Mouse (Mus musculus): Measurements from ENCODE around the gene Sytl1. TPM values are rescaled to one million over a fixed set of nuclear protein-coding genes. Genes with fewer than 3 reads are reported as not detected.

The Sytl1 gene
- polyA plus RNA-seq, 1 experiment from 2014 or later: 1.5 TPM

GRCm38 (mm10) chr4:133270929-133271328 is 8.0 kb upstream of the Sytl1 start:
- no peak overlapping the region for H3K9ac ChIP-seq (ENCODE audit: low read length)
- H3K4me1 ChIP-seq (replicated peaks; ENCODE audit: control insufficient read depth, insufficient read depth, low read length): 0 out of 2 replicates have a peak, but pooled peaks cover 2% of the 10 kb centered on the region
- ATAC-seq (replicated peaks; ENCODE audit: low FRiP score) (no peak), DNase-seq (ENCODE audit: low spot score) (no peak)
- no peaks in the 10 kb centered on the region for H3K9me3 ChIP-seq (ENCODE audit: control insufficient read depth, low read length)
- no peaks in the 10 kb centered on the region for H3K27me3 ChIP-seq (ENCODE audit: control insufficient read depth, insufficient read depth, low read length)
- WGBS: 88% methylated on average over 9 of the region's 9 CpGs
- no peak overlapping the region for H3K4me2 ChIP-seq (ENCODE audit: low read depth, low read length, severe bottlenecking)
- no peak overlapping the region for H3K27ac ChIP-seq (ENCODE audit: low read depth, low read length)
- no peak overlapping the region for H3K4me3 ChIP-seq (ENCODE audit: low read depth, low read length)
- peaks cover 6% of the 10 kb centered on the region; the same call in 1 of the 2 replicates for H3K36me3 ChIP-seq (ENCODE audit: control insufficient read depth, insufficient read depth, low read length)

- no peaks in the 10 kb centered on the region; the same call in 1 of the 2 replicates for H3K9me3 ChIP-seq (ENCODE audit: control insufficient read depth, low read length)
- peaks cover 8% of the 10 kb centered on the region; the same call in 1 of the 2 replicates for H3K36me3 ChIP-seq (ENCODE audit: control insufficient read depth, insufficient read depth, low read length)
- 93% methylated on average over 3 of the region's 3 CpGs for WGBS
- ATAC-seq (replicated peaks; ENCODE audit: low FRiP score) (no peak), DNase-seq (ENCODE audit: low spot score) (no peak)
- no peak overlapping the region for H3K4me3 ChIP-seq (ENCODE audit: low read depth, low read length)
- no peak overlapping the region for H3K27ac ChIP-seq (ENCODE audit: low read depth, low read length)
- H3K4me2 ChIP-seq (ENCODE audit: low read depth, low read length, severe bottlenecking): no peak overlapping the region
- no peaks in the 10 kb centered on the region for H3K27me3 ChIP-seq (ENCODE audit: control insufficient read depth, insufficient read depth, low read length)
- H3K4me1 ChIP-seq (replicated peaks; ENCODE audit: control insufficient read depth, insufficient read depth, low read length): no peaks in the 10 kb centered on the region
- no peak overlapping the region for H3K9ac ChIP-seq (ENCODE audit: low read length)
These were observed 6.7 kb upstream of the Sytl1 start for GRCm38 (mm10) chr4:133269596-133269995.

- ATAC-seq (replicated peaks; ENCODE audit: low FRiP score) (no peak), DNase-seq (ENCODE audit: low spot score) (no peak)
- 92% methylated on average over 3 of the region's 3 CpGs for WGBS
- H3K27ac ChIP-seq (ENCODE audit: low read depth, low read length): no peak overlapping the region
- peaks cover 12% of the 10 kb centered on the region; the same call in 1 of the 2 replicates for H3K36me3 ChIP-seq (ENCODE audit: control insufficient read depth, insufficient read depth, low read length)
- no peaks in the 10 kb centered on the region for H3K4me1 ChIP-seq (replicated peaks; ENCODE audit: control insufficient read depth, insufficient read depth, low read length)
- no peak overlapping the region for H3K4me3 ChIP-seq (ENCODE audit: low read depth, low read length)
- no peak overlapping the region for H3K4me2 ChIP-seq (ENCODE audit: low read depth, low read length, severe bottlenecking)
- H3K9ac ChIP-seq (ENCODE audit: low read length): no peak overlapping the region
- no peaks in the 10 kb centered on the region; the same call in 1 of the 2 replicates for H3K9me3 ChIP-seq (ENCODE audit: control insufficient read depth, low read length)
- H3K27me3 ChIP-seq (ENCODE audit: control insufficient read depth, insufficient read depth, low read length): no peaks in the 10 kb centered on the region
These were observed 6.0 kb upstream of the Sytl1 start for GRCm38 (mm10) chr4:133268931-133269330.

- no peak overlapping the region for H3K4me3 ChIP-seq (ENCODE audit: low read depth, low read length)
- 93% methylated on average over 12 of the region's 12 CpGs for WGBS
These were observed 3.5 kb upstream of the Sytl1 start for GRCm38 (mm10) chr4:133266248-133266880.

GRCm38 (mm10) chr4:133265759-133266158 is 2.8 kb upstream of the Sytl1 start:
- H3K9ac ChIP-seq (ENCODE audit: low read length): no peak overlapping the region
- H3K4me3 ChIP-seq (ENCODE audit: low read depth, low read length): no peak overlapping the region
- no peak overlapping the region for H3K4me2 ChIP-seq (ENCODE audit: low read depth, low read length, severe bottlenecking)
- peaks cover 12% of the 10 kb centered on the region; the same call in 1 of the 2 replicates for H3K36me3 ChIP-seq (ENCODE audit: control insufficient read depth, insufficient read depth, low read length)
- DNase-seq (ENCODE audit: low spot score) (no peak), ATAC-seq (replicated peaks; ENCODE audit: low FRiP score) (no peak)
- no peaks in the 10 kb centered on the region for H3K27me3 ChIP-seq (ENCODE audit: control insufficient read depth, insufficient read depth, low read length)
- WGBS: 95% methylated on average over 4 of the region's 4 CpGs
- H3K4me1 ChIP-seq (replicated peaks; ENCODE audit: control insufficient read depth, insufficient read depth, low read length): no peaks in the 10 kb centered on the region
- H3K9me3 ChIP-seq (ENCODE audit: control insufficient read depth, low read length): no peaks in the 10 kb centered on the region; the same call in 1 of the 2 replicates
- H3K27ac ChIP-seq (ENCODE audit: low read depth, low read length): no peak overlapping the region

More at GRCm38 (mm10) chr4:133266248-133266880, 3.5 kb upstream of the Sytl1 start:
- no peaks in the 10 kb centered on the region for H3K4me1 ChIP-seq (replicated peaks; ENCODE audit: control insufficient read depth, insufficient read depth, low read length)
- H3K9me3 ChIP-seq (ENCODE audit: control insufficient read depth, low read length): no peaks in the 10 kb centered on the region; the same call in 1 of the 2 replicates
- H3K36me3 ChIP-seq (ENCODE audit: control insufficient read depth, insufficient read depth, low read length): peaks cover 12% of the 10 kb centered on the region; the same call in 1 of the 2 replicates
- no peak overlapping the region for H3K27ac ChIP-seq (ENCODE audit: low read depth, low read length)
- no peak for ATAC-seq (replicated peaks; ENCODE audit: low FRiP score)
- H3K9ac ChIP-seq (ENCODE audit: low read length): no peak overlapping the region
- H3K27me3 ChIP-seq (ENCODE audit: control insufficient read depth, insufficient read depth, low read length): no peaks in the 10 kb centered on the region
- no peak overlapping the region for H3K4me2 ChIP-seq (ENCODE audit: low read depth, low read length, severe bottlenecking)
- no peak for DNase-seq (ENCODE audit: low spot score)

- Histone ChIP-seq H3K4me3 (ENCODE audit: low read depth, low read length) (no peak overlapping the region), H3K36me3 (ENCODE audit: control insufficient read depth, insufficient read depth, low read length) (peaks cover 12% of the 10 kb centered on the region; the same call in 1 of the 2 replicates), H3K27me3 (ENCODE audit: control insufficient read depth, insufficient read depth, low read length) (no peaks in the 10 kb centered on the region), H3K27ac (ENCODE audit: low read depth, low read length) (no peak overlapping the region), H3K9me3 (ENCODE audit: control insufficient read depth, low read length) (no peaks in the 10 kb centered on the region; the same call in 1 of the 2 replicates), H3K4me1 (replicated peaks; ENCODE audit: control insufficient read depth, insufficient read depth, low read length) (no peaks in the 10 kb centered on the region), H3K9ac (ENCODE audit: low read length) (no peak overlapping the region), H3K4me2 (ENCODE audit: low read depth, low read length, severe bottlenecking) (no peak overlapping the region)
- DNase-seq (ENCODE audit: low spot score): no peak
- no peak for ATAC-seq (replicated peaks; ENCODE audit: low FRiP score)
- 93% methylated on average over 3 of the region's 3 CpGs for WGBS
These were observed 2.4 kb upstream of the Sytl1 start for GRCm38 (mm10) chr4:133265297-133265696.

GRCm38 (mm10) chr4:133264559-133264958 is 1.6 kb upstream of the Sytl1 start:
- H3K4me1 ChIP-seq (replicated peaks; ENCODE audit: control insufficient read depth, insufficient read depth, low read length): no peaks in the 10 kb centered on the region
- no peaks in the 10 kb centered on the region; the same call in 1 of the 2 replicates for H3K9me3 ChIP-seq (ENCODE audit: control insufficient read depth, low read length)
- H3K27me3 ChIP-seq (ENCODE audit: control insufficient read depth, insufficient read depth, low read length): no peaks in the 10 kb centered on the region
- no peak overlapping the region for H3K27ac ChIP-seq (ENCODE audit: low read depth, low read length)
- H3K4me3 ChIP-seq (ENCODE audit: low read depth, low read length): no peak overlapping the region
- no peak overlapping the region for H3K4me2 ChIP-seq (ENCODE audit: low read depth, low read length, severe bottlenecking)
- peaks cover 12% of the 10 kb centered on the region; the same call in 1 of the 2 replicates for H3K36me3 ChIP-seq (ENCODE audit: control insufficient read depth, insufficient read depth, low read length)
- ATAC-seq (replicated peaks; ENCODE audit: low FRiP score) (no peak), DNase-seq (ENCODE audit: low spot score) (no peak)
- no peak overlapping the region for H3K9ac ChIP-seq (ENCODE audit: low read length)
- 90% methylated on average over 2 of the region's 2 CpGs for WGBS

- Histone ChIP-seq H3K9ac (ENCODE audit: low read length) (no peak overlapping the region), H3K4me3 (ENCODE audit: low read depth, low read length) (no peak overlapping the region), H3K27ac (ENCODE audit: low read depth, low read length) (no peak overlapping the region), H3K27me3 (ENCODE audit: control insufficient read depth, insufficient read depth, low read length) (no peaks in the 10 kb centered on the region), H3K4me2 (ENCODE audit: low read depth, low read length, severe bottlenecking) (no peak overlapping the region), H3K36me3 (ENCODE audit: control insufficient read depth, insufficient read depth, low read length) (peaks cover 10% of the 10 kb centered on the region; the same call in 1 of the 2 replicates), H3K4me1 (replicated peaks; ENCODE audit: control insufficient read depth, insufficient read depth, low read length) (no peaks in the 10 kb centered on the region), H3K9me3 (ENCODE audit: control insufficient read depth, low read length) (no peaks in the 10 kb centered on the region; the same call in 1 of the 2 replicates)
- ATAC-seq (replicated peaks; ENCODE audit: low FRiP score) (no peak), DNase-seq (ENCODE audit: low spot score) (no peak)
- 93% methylated on average over 5 of the region's 5 CpGs for WGBS
These were observed 843 bp upstream of the Sytl1 start for GRCm38 (mm10) chr4:133263756-133264155.

GRCm38 (mm10) chr4:133262375-133262765 is 543 bp downstream of the Sytl1 start:
- Histone ChIP-seq H3K9ac (ENCODE audit: low read length) (no peak overlapping the region), H3K4me2 (ENCODE audit: low read depth, low read length, severe bottlenecking) (no peak overlapping the region), H3K27me3 (ENCODE audit: control insufficient read depth, insufficient read depth, low read length) (peaks cover 3% of the 10 kb centered on the region), H3K4me3 (ENCODE audit: low read depth, low read length) (no peak overlapping the region), H3K9me3 (ENCODE audit: control insufficient read depth, low read length) (no peaks in the 10 kb centered on the region; the same call in 1 of the 2 replicates), H3K27ac (ENCODE audit: low read depth, low read length) (no peak overlapping the region), H3K4me1 (replicated peaks; ENCODE audit: control insufficient read depth, insufficient read depth, low read length) (no peaks in the 10 kb centered on the region), H3K36me3 (ENCODE audit: control insufficient read depth, insufficient read depth, low read length) (peaks cover 5% of the 10 kb centered on the region; the same call in 1 of the 2 replicates)
- no peak for DNase-seq (ENCODE audit: low spot score)
- WGBS: 77% methylated on average over 7 of the region's 7 CpGs
- ATAC-seq (replicated peaks; ENCODE audit: low FRiP score): no peak
